Mouse (Mus musculus): ENCODE results near the gene Bicc1.

The Bicc1 gene

GRCm38 (mm10) chr10:70876522-70876921 is 283.0 kb downstream of the Bicc1 start:
- no peak for DNase-seq (ENCODE audit: low read depth, low spot score)

DNA sequence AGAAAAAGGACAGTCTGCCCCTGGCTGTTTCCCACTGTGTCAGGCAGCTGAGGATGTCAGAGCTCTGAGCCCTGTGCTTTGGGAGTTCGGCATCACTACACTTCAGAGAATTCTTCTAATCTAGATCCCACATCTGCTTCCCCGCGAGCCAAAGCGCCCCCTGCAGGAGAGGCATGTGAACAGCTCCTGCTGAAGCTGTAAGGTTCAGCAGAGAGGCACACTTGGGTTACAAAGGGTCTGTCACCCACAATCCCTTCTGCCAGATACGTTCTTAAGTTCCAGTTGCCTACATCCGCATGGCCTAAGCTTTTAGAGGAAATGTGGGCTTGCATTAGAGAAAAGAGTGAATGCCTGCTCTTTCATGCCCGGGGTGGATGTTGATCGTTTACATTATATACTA is 283.4 kb downstream of the Bicc1 start:
- peak; percentile 88 for DNase-seq (ENCODE audit: low read depth, low spot score)

DNA sequence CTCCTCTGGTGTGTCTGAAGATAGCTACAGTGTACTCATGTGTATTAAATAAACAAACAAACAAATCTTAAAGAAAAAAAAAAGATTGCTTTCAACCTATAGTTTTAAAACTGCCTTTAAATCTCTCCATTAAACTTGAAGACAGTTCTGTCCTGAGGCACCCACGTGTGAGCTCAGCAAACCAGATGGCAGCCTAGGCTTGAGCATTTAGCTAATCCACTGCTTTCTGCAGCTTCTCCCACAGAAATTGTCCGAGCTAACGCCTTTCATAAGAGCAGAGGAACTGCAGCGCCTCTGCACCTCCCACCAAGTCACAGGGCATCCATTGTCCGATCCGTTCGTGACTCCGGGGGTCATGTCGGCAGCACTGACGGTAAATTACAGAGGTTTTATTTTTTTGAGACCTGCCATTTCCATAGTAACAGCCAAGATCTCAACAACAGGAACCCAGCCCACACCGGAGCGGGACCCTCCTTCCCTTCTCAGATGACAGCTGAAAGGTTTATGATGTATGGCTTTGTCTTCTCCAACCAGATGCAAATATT is 284.4 kb downstream of the Bicc1 start:
- no peak for DNase-seq (ENCODE audit: low read depth, low spot score)
